Mouse (Mus musculus) midbrain, embryonic 13.5 days (tissue): Measurements from ENCODE around the gene Fbxo24. TPM values are rescaled to one million over a fixed set of nuclear protein-coding genes. Genes with fewer than 3 reads are reported as not detected.
"Not testable (repeated sequence)": the region's sequence is repeated elsewhere in the genome, so short reads cannot be mapped to it uniquely, and the experiment has no call there.

Source experiments
- ATAC-seq: fragments of 200-750 bp; cut with Nextera tagmentation; 2 replicates; pipeline ENCODE4 v1.8.0; 2017; ENCODE audit warnings: mild to moderate bottlenecking, moderate TSS enrichment, moderate library complexity
- H3K27ac ChIP-seq: fragments of 300-500 bp; sonication (generic); 2 replicates; pipeline ENCODE4 v1.5.1; 2015; ENCODE audit warnings: inconsistent platforms, mild to moderate bottlenecking, moderate library complexity
- H3K27me3 ChIP-seq: fragments of 300-500 bp; sonication (generic); 2 replicates; pipeline ENCODE4 v1.6.1; 2015; ENCODE audit warnings: mild to moderate bottlenecking, inconsistent platforms
- H3K36me3 ChIP-seq: fragments of 300-500 bp; sonication (generic); 2 replicates; pipeline ENCODE4 v1.6.1; 2015; ENCODE audit warnings: mild to moderate bottlenecking, inconsistent platforms
- H3K4me1 ChIP-seq: fragments of 300-500 bp; sonication (generic); replicated peaks from 2 replicates; pipeline ENCODE4 v1.6.1; 2015; ENCODE audit warnings: inconsistent platforms
- H3K4me2 ChIP-seq: fragments of 300-500 bp; sonication (generic); replicated peaks from 2 replicates; pipeline ENCODE4 v1.6.1; 2015; ENCODE audit warnings: moderate library complexity, mild to moderate bottlenecking, inconsistent platforms
- H3K4me3 ChIP-seq: fragments of 300-500 bp; sonication (generic); replicated peaks from 2 replicates; pipeline ENCODE4 v1.5.1; 2015; ENCODE audit warnings: mild to moderate bottlenecking, inconsistent platforms
- H3K9ac ChIP-seq: fragments of 300-500 bp; sonication (generic); replicated peaks from 2 replicates; pipeline ENCODE4 v1.6.1; 2015; ENCODE audit warnings: mild to moderate bottlenecking, inconsistent platforms
- H3K9me3 ChIP-seq: fragments of 300-500 bp; sonication (generic); 2 replicates; pipeline ENCODE4 v1.6.1; 2016; ENCODE audit warnings: mild to moderate bottlenecking, inconsistent platforms
- WGBS: fragments of 180-500 bp; shearing (Covaris S2); methylation state at CpG from one replicate; pipeline ENCODE4 v1.1.7; 2015; 5-methylcytosine and 5-hydroxymethylcytosine counted together
- polyA plus RNA-seq: library from polyadenylated mRNA; unstranded; fragments of >200 nt; fragmentation: Nextera tagmentation; extraction: Ambion mirVana; gene quantifications from 2 replicates; pipeline ENCODE4 v1.2.1, GENCODE M21; 2015

Fbxo24 gene
- polyA plus RNA-seq, 1 experiment from 2014 or later, result 0.23 TPM

DNA sequence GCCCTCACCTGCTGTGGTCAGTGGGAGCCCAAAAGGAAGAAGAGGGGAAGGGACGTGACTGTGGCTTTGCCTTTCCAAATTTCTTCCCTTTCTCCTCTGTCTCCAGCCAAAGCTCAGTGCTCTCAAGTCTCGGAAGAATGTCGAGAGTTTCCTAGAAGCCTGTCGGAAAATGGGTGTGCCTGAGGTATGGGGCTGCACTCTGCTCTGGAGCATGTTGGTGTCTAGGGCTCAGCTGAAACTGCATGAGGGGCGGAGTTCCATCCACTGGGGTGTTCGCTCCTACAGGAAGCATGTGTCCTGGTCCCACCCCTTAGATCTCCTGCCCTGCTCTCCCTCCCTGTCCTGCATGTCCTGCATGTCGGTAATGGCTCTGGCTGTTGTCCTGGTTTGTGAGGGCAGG, 10.7 kb upstream of the Fbxo24 start:
- 86% methylated on average over 7 of the region's 7 CpGs for WGBS
- no peak for ATAC-seq
- H3K9me3 ChIP-seq, result no peaks in the 10 kb centered on the region

DNA sequence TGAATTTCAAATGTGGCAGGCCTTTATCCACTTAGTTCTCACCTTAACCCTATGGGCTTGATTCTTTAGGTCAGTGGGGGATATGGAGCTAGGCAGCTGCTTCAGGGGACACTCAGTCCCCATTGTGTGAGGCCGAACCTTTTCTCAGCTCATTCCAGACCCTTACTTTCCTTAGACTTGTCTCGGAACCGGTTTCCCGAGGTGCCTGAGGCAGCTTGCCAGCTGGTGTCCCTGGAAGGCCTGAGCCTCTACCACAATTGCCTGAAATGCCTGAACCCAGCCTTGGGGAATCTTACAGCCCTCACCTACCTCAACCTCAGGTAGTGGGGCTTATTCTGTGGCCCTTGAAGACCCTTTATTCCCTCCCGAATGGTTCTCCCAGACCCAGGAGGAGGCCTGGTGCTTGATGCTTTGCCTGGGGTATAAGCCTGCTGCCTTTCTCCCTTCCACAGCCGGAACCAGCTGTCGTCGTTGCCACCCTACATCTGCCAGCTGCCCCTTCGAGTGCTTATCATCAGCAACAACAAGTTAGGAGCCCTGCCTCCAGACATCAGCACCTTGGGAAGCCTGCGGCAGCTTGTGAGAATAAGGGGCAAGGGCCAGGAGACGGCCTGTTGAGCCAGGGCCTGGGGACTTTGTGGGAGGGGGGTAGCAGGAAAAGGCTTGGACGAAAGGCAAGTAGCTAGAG, 4.7 kb upstream of the Fbxo24 start:
- Histone ChIP-seq H3K36me3 (peaks cover 50% of the 10 kb centered on the region), H3K4me3 (no peak overlapping the region), H3K27ac (no peak overlapping the region), H3K4me1 (peaks cover 46% of the 10 kb centered on the region), H3K9ac (peak overlapping the region; percentile 28; the same call in 1 of the 2 replicates), H3K27me3 (no peaks in the 10 kb centered on the region), H3K4me2 (no peak overlapping the region), H3K9me3 (no peaks in the 10 kb centered on the region)
- WGBS, result 81% methylated on average over 12 of the region's 12 CpGs
- ATAC-seq, result no peak

More for the DNA sequence above, 10.7 kb upstream of the Fbxo24 start:
- Histone ChIP-seq H3K36me3 (peaks cover 77% of the 10 kb centered on the region), H3K27me3 (peaks cover 18% of the 10 kb centered on the region), H3K4me3 (no peak overlapping the region), H3K4me2 (no peak overlapping the region), H3K9ac (no peak overlapping the region), H3K4me1 (no peaks in the 10 kb centered on the region), H3K27ac (no peak overlapping the region)

DNA sequence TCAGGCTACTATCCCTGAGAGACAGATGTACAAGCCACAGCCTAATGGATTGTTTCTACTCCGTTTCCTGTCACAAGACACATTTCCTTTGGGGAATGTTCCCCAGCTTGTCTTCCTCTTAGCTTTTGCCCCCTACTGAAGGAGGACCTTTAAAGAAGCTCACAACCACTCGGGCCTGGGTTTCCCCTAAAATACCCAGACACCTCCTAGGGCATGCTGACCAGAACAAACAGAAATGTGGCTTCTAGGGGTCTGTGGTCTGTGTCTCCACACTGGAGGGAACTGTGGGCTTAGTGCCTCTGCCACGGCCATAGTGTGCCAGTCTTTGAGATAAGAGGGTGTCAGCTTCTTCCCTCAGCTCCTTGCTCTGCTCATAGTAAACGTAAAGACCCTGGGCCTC, 2.8 kb upstream of the Fbxo24 start:
- H3K4me3 ChIP-seq, result no peak overlapping the region
- ATAC-seq, result no peak
- peak overlapping the region; percentile 89 for H3K9ac ChIP-seq
- H3K4me1 ChIP-seq, result peaks cover 55% of the 10 kb centered on the region
- peaks cover 30% of the 10 kb centered on the region for H3K36me3 ChIP-seq
- no peaks in the 10 kb centered on the region for H3K9me3 ChIP-seq
- peak overlapping the region; percentile 91 for H3K4me2 ChIP-seq
- WGBS, result 79% methylated on average over 4 of the region's 4 CpGs
- H3K27ac ChIP-seq, result peak overlapping the region; percentile 30; the same call in 1 of the 2 replicates
- H3K27me3 ChIP-seq, result no peaks in the 10 kb centered on the region

DNA sequence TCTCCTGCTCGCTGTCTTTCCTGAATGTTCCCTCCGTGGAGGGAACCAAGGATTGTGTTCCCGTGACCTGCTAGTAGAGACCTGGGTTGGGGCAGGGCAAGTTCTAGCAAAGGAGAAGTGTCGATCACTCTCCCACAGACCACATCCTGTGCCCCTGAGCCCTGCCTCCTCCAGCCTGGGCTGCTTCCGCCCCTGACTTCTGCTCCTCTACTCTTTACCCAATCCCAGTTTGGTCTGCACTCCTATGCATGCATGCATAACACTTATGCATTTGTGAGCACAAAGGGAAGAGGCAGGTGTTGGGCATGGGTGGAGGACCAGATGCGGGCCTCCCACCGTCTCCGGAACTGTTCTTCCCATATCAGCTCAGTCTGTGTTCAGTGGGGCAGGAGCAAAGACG, 2.4 kb upstream of the Fbxo24 start:
- H3K9me3 ChIP-seq, result no peaks in the 10 kb centered on the region
- H3K9ac ChIP-seq, result peak overlapping the region; percentile 89
- H3K36me3 ChIP-seq, result peaks cover 26% of the 10 kb centered on the region
- 75% methylated on average over 9 of the region's 9 CpGs for WGBS
- peak overlapping the region; percentile 30; the same call in 1 of the 2 replicates for H3K27ac ChIP-seq
- peak overlapping the region; percentile 91 for H3K4me2 ChIP-seq
- peaks cover 55% of the 10 kb centered on the region for H3K4me1 ChIP-seq
- H3K4me3 ChIP-seq, result peak overlapping the region; percentile 90; the same call in 1 of the 2 replicates
- H3K27me3 ChIP-seq, result no peaks in the 10 kb centered on the region
- ATAC-seq, result no peak

DNA sequence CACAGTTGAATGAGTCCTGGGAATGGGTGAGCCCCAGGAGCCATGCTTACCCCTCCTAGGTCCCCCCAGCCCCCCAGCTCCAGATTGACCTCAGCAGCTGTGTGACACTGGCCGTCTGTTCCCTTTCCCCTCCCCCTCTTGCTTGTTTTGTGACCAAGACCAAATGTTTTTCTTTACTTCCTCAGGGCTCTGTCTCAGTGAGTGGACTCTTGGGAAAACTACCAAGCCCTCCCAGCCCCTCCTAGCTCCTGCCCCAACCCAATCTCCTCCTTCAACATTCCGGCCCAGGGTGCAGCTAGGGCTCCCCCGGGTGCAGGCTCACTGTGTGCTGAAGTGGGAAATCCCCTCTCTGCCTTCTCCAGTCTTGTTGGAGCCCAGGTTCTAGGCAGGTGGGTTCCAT, 1.8 kb upstream of the Fbxo24 start:
- Histone ChIP-seq H3K36me3 (peaks cover 20% of the 10 kb centered on the region), H3K4me2 (peak overlapping the region; percentile 91), H3K9ac (peak overlapping the region; percentile 89), H3K4me1 (peaks cover 55% of the 10 kb centered on the region), H3K4me3 (peak overlapping the region; percentile 90), H3K27me3 (no peaks in the 10 kb centered on the region), H3K27ac (peak overlapping the region; percentile 44; the same call in 1 of the 2 replicates), H3K9me3 (no peaks in the 10 kb centered on the region)
- 42% methylated on average over 3 of the region's 3 CpGs for WGBS
- no peak for ATAC-seq

DNA sequence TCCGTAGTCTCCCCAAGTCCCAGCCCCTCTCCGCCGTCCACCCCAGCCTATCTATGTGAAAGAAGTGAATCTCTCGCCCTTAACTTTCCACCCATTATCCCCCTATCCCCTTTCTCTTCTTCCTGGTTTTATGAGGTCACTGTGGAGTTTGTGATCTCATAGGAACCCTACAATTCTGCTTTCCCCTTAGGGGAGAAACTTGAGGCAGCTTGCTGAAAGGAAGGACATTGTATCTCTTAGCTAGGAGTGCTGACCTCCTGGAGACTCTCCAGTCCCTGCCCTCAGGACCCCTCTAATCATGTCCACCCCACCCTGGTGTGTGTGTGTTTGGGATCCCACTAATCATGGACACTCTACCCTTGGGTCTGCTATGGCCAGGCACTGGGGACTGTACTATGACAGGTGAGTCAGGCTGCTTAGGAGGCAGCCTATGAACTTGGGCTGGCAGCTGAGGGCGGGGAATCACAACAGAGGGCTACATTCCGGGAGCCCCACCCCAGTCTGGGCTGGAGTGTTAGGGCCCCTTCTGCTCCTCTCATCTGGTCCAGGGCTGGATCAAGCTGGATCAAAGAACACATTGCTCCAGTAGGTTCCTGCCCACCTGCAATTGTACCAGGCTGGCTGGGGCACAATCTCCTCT, 1.2 kb upstream of the Fbxo24 start:
- H3K4me3 ChIP-seq, result peak overlapping the region; percentile 90
- no peak for ATAC-seq
- H3K27me3 ChIP-seq, result no peaks in the 10 kb centered on the region
- 31% methylated on average over 6 of the region's 6 CpGs for WGBS
- peaks cover 14% of the 10 kb centered on the region for H3K36me3 ChIP-seq
- H3K9me3 ChIP-seq, result no peaks in the 10 kb centered on the region
- H3K4me2 ChIP-seq, result peak overlapping the region; percentile 91
- peak overlapping the region; percentile 89 for H3K9ac ChIP-seq
- peaks cover 55% of the 10 kb centered on the region for H3K4me1 ChIP-seq
- H3K27ac ChIP-seq, result peak overlapping the region; percentile 44; the same call in 1 of the 2 replicates

DNA sequence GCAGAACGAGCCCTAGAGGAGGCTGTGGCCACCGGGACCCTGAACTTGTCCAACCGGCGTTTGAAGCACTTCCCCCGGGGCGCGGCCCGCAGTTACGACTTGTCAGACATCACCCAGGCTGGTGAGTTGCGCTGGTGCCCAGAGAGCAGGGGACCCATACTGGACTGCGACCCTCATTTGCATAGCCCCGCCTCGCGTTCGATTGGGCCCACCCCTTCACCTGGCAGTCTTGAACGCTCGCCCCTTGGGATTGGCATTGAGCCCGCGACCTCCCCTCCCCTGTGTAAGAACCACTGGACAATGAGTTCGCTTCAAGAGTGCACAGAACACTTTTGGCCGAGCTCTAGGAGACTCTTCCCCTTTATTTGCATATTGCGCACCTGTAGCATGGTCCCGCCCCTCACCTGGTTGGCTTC, 512 bp upstream of the Fbxo24 start:
- H3K36me3 ChIP-seq, result peaks cover 14% of the 10 kb centered on the region
- peaks cover 55% of the 10 kb centered on the region for H3K4me1 ChIP-seq
- H3K27me3 ChIP-seq, result no peaks in the 10 kb centered on the region
- WGBS, result under 1% methylated on average over 23 of the region's 23 CpGs
- peak overlapping the region; percentile 90 for H3K4me3 ChIP-seq
- peak; percentile 24 for ATAC-seq
- peak overlapping the region; percentile 89 for H3K9ac ChIP-seq
- H3K27ac ChIP-seq, result peak overlapping the region; percentile 94
- H3K4me2 ChIP-seq, result peak overlapping the region; percentile 91
- no peaks in the 10 kb centered on the region for H3K9me3 ChIP-seq

DNA sequence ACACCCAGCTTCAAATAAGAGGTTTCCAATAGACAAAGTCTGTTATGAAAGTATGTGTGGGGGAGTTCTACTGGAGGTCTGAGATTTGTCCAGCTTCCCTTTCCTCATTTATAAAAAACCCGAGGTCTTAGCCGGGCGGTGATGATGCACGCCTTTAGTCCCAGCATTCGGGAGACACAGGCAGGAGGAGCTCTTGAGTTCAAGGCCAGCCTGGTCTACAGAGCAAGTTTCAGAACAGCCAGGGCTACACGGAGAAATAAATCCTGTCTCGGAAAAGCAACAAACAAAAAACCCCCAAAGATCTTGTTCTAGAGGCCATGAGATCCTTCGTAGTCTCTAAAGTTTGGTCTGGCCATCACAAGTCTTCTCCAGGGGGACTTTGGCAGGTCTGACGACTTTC, 811 bp downstream of the Fbxo24 start:
- H3K4me3 ChIP-seq, result peak overlapping the region; percentile 90
- no peak for ATAC-seq
- WGBS, result 5% methylated on average over 9 of the region's 9 CpGs

DNA sequence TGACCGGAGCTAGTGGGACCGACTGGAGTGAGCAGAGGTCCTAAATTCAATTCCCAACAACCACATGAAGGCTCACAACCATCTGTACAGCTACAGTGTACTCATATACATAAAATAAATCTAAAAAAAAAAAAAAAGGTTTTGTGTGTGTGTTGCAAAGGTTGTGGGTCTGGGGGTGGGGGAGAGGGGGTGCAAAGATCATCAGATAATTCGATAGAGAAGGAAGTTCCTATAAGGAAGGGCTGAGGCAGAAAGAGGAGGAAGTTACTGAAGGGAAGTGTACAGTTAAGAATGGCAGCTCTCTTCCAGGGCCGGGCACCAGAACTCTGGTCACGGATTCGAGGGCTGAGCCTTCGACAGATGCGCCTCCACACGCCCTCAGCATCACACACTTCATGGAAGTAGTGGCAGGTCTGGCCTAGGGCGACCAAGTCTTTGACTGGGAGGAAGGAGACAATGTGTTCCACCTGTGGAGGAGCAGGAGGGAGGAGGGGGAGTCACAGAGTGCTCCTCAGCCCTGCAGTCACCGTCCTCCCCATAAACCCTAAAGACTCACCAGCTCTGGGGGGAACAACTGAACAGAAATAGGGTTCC, 4.8 kb downstream of the Fbxo24 start:
- H3K4me3 ChIP-seq, result no peak overlapping the region
- H3K9ac ChIP-seq, result no peak overlapping the region
- 85% methylated on average over 11 of the region's 11 CpGs for WGBS
- ATAC-seq, result no peak
- H3K27ac ChIP-seq, result no peak overlapping the region
- no peak overlapping the region for H3K4me2 ChIP-seq
- no peaks in the 10 kb centered on the region for H3K27me3 ChIP-seq
- no peaks in the 10 kb centered on the region for H3K36me3 ChIP-seq
- H3K4me1 ChIP-seq, result peaks cover 9% of the 10 kb centered on the region
- H3K9me3 ChIP-seq, result no peaks in the 10 kb centered on the region

More for the DNA sequence above, 811 bp downstream of the Fbxo24 start:
- H3K9me3 ChIP-seq, result no peaks in the 10 kb centered on the region
- H3K27ac ChIP-seq, result peak overlapping the region; percentile 91
- peaks cover 45% of the 10 kb centered on the region for H3K4me1 ChIP-seq
- H3K27me3 ChIP-seq, result no peaks in the 10 kb centered on the region
- H3K9ac ChIP-seq, result peak overlapping the region; percentile 69
- peak overlapping the region; percentile 64 for H3K4me2 ChIP-seq
- H3K36me3 ChIP-seq, result 0 out of 2 replicates have a peak, but pooled peaks cover 3% of the 10 kb centered on the region

DNA sequence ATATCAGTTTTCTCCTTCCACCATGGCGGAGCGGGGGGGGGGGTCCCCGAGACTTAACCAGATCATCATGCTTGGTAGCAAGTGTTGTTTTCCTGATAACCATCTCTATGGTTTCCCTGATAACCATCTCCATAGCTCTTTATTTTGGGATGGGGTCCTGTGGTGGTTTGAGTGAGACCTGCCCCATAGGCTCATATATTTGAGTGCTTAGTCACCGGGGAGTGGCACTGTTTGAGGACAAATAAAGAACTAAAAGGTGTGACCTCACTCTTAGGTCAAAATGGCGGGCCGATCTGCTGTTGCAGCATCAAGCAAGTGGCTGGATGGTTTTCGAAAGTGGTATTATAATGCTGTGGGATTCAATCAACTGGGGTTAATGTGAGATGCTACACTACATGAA, 13.5 kb downstream of the Fbxo24 start:
- Histone ChIP-seq H3K9me3 (no peaks in the 10 kb centered on the region), H3K9ac (no peak overlapping the region), H3K36me3 (no peaks in the 10 kb centered on the region), H3K27ac (no peak overlapping the region), H3K4me2 (no peak overlapping the region), H3K27me3 (no peaks in the 10 kb centered on the region), H3K4me3 (no peak overlapping the region), H3K4me1 (peaks cover 26% of the 10 kb centered on the region)
- 92% methylated on average over 7 of the region's 7 CpGs for WGBS
- ATAC-seq, result no peak

DNA sequence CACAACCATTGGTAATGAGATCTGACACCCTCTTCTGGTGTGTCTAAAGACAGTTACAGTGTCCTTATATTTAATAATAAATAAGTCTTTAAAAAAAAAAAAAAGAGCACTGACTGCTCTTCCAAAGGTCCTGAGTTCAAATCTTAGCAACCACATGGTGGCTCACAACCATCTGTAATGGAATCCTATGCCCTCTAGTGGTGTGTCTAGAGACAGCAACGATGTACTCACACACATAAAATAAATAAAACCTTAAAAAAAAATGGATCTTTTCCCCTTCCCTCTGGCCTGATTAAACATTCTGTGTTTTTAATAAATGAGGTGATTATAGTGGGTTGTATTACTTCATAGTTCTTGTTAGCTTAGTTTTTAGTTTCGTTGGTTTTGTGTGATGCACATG, 13.9 kb downstream of the Fbxo24 start:
- H3K9me3 ChIP-seq, H3K27ac ChIP-seq, H3K4me3 ChIP-seq, H3K9ac ChIP-seq, H3K27me3 ChIP-seq, ATAC-seq, H3K36me3 ChIP-seq, H3K4me2 ChIP-seq: not testable (repeated sequence)
- peaks cover 29% of the 10 kb centered on the region for H3K4me1 ChIP-seq
- WGBS, result 94% methylated on average over 2 of the region's 2 CpGs

DNA sequence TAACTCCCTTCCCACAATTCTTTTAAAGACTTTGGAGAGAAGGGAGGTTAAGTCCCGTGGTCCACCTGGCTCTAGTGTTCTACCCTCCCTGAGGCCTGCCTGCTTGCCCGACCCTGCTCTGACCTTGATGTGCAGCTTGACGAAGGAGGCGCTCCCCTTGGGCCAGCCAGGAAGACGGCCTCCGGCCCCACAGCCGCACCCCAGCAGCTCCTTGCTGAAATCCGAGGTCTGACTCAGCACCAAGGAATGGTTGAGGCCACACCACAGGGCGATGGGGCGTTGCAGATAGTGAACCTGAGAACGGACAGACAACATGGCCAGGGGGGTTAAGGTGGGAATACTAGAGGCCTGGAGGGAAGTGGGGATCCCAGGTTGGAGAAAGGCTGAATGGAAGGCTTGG, 15.3 kb downstream of the Fbxo24 start, which contains the start of gene Pcolce:
Pcolce (minus strand) TSS at position 235 of the 400 bp plus-strand sequence.
- Histone ChIP-seq H3K27me3 (peaks cover 11% of the 10 kb centered on the region), H3K9ac (peak within 1 kb of the TSS; percentile 32; the same call in 1 of the 2 replicates), H3K4me2 (no peak within 1 kb of the TSS), H3K27ac (0 out of 2 replicates have a peak within 1 kb of the TSS, but pooled peaks have one; percentile 19), H3K9me3 (no peaks in the 10 kb centered on the region), H3K36me3 (no peaks in the 10 kb centered on the region), H3K4me3 (no peak within 1 kb of the TSS), H3K4me1 (peaks cover 29% of the 10 kb centered on the region)
- no peak for ATAC-seq
- WGBS, result 69% methylated on average over 11 of the region's 11 CpGs
